Mouse (Mus musculus) cerebellum, postnatal 10 days (tissue): ENCODE measurements at regions not wholly inside any gene's neighbourhood (a gene's known extent, or its start where the extent isn't known, plus 50 kb on each side); places are given as distances from the start of the nearest gene placed in this dataset.
A peak's percentile ranks its signal among the peaks of the same experiment; 100 is the strongest.
"Not testable (repeated sequence)": the region's sequence is repeated elsewhere in the genome, so short reads cannot be mapped to it uniquely, and the experiment has no call there.

Experiments used
- DNase-seq, 2 experiments: peaks; one replicate each; pipeline ENCODE4 v3.0.0; 2021; ENCODE audit warnings: mixed read lengths in 2 of 2

DNA sequence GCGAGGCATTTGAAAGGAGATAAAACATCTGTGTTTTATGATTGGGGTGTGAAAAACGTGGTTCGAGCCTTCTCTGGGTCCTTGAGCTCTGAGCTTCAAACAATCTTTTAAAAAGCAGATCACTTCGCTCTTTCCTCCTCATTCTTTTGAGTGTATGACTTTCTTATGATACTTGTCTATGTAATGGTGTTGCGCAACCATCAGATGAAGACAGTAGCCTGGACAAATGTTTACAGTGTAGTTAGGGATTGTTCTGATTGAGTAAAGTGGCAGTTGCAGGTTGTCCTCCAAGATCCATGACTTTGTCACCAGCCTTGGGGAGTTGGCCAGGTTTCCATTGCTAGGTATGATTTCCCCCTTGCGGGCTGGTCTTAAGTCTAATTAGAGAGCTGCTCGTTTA lies 116.1 kb upstream of the Pfn2 start:
- DNase-seq: no peak

DNA sequence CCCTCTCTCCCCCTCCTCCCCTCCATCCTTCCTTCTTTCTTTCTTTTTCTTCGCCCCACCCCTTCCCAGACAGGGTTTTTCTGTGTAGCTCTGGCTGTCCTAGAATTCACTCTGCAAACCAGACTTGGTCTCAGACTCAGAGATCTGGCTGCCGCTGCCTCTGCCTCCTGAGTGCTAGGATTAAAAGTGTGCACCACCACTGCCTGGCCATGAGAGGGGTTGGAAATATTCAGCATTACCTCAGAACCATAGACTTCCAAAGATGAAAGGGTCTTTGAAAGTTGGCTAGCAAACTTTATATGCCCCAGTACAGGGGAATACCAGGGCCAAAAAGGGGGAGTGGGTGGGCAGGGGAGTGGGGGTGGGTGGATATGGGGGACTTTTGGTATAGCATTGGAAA lies 122.7 kb upstream of the Pfn2 start:
- DNase-seq: not testable (repeated sequence)

DNA sequence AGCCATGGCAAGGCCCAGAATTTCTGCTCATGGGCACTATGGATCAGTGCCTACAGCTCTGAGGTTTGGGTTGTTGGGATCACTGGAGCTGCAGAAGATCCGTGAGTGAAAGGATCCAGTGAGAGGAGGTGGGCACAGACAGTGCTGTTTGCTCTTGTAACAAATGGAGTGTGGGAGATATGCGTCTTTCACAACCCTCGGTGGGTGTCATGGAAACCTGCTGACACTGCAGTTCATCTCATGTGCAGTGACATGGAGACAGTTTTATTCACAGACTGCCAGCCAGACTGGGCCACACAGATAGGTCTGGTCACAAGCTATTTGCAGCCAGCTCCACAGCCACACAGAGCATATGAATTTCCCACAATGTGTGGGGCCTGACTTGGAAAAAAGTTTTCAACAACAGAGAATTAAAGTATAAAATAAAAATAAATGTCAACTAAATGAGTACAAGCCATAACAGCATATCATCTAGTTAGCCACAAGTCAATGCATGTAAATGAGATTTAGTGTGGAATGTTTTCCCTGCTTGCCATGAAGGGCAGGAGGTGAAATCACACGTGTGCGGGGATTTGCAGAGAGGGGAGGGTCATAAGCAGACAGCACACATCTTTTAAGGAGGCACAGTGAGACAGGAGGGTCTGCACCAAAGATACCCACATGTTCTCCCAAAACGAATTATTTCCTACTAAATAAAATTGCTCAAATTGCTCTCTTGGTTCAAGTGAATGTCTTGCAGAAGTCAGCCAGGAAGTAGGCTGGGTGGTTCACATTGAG lies 124.8 kb upstream of the Pfn2 start:
- peak; percentile 4 to 8 for DNase-seq

DNA sequence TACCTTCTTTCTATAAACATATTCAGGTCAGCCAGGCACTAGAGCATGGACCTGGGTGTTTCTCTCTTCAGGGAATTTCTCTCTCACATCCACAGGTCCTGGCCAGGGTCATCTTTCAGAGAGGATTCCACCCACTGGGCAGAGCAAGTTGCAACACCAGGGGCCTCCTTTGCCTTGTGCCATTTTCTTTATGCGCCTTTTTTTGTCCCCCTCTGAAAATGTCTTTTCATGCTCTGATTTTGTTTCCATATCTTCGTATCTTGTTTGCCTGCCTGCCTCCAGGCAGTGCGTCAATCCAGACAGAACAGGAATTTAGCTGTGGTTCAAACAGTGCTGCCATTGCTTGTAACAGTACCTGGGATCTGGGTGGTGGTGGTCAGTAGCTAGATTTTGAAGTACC lies 125.7 kb upstream of the Pfn2 start:
- DNase-seq: no peak

DNA sequence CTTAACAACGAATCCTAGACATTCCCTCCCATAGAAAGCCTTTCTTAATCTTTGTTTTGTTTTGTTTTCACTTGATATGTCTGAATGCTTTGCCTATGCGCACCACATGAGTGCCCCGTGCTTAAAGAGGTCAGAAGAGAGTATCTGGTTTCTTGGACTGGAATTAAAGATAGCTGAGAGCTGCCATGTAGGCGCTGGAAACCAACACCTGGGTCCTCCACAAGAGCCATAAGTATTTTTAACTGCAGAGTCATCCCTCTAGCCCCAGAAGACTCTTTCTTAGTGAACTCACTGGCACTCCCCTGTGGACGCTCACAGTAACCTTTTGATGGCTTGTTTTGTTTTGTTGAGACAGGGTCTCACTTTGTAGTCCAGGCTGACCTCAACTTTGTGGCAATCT lies 127.5 kb upstream of the Pfn2 start:
- DNase-seq: no peak

DNA sequence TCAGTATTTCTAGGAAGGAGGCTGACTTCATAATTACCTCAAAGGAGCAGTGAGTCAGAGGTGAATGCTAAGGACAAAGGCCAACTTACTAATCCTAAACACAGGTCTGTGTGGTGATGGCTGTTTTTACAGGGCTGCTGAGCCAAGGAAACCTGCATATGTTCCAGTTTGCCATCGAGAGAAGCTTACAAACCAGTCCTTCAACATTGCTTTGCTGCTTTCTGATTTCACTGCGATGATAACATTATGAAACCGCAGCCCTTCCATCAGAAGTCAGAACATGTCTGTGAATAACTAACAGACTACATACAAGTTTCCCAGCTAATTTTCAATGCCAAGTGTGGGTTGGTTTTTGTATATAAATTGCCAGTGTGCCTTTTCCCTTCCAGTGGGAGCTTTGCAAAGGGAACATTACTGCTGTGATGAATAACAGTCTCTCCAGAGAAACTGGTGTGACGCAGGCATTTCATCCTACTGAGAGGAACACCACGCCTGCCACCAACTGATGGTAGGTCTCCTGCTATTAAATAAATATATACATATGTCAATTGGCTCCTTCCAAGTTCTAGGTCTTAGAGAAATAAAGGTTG lies 128.9 kb upstream of the Pfn2 start:
- no peak for DNase-seq

DNA sequence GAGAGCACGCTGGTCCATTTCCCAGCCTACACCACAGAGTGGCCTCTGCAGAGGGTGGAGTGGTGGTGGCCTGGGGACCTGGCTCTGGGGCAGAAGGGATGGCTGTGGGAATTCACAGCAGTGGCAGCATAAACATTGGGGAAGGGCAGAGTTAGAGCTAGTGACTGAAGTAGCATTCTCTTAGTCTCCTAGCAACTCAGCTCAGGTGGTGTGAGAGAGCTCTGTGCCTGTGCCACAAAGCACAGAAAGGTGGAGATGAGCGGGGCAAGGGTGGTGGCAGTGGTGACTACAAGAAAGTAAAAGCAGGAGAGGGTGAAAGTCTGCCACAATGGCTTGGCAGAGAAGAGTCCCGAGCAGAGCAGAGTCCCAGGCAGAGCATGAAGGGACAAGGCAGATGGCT lies 140.3 kb upstream of the Pfn2 start:
- DNase-seq: no peak

DNA sequence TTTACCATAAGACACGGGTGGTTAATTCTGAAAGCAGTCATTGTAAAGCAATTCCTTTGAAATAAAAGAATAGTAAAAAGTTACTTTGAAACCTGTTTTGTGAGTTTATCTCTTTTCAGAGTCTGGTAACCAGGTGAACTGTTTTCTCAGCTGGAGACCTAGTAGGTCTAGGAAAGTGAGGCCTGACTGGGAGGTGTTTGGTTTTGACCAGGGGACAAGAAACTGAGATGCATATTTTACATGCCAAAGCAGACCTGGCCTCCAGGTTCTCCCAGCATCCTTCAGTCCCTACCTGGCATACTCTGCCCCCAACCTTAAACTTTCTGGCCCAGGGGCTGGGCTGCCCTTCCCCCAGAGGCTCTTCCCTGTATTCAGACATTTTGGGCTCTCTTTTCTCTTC lies 142.9 kb upstream of the Pfn2 start:
- no peak for DNase-seq

DNA sequence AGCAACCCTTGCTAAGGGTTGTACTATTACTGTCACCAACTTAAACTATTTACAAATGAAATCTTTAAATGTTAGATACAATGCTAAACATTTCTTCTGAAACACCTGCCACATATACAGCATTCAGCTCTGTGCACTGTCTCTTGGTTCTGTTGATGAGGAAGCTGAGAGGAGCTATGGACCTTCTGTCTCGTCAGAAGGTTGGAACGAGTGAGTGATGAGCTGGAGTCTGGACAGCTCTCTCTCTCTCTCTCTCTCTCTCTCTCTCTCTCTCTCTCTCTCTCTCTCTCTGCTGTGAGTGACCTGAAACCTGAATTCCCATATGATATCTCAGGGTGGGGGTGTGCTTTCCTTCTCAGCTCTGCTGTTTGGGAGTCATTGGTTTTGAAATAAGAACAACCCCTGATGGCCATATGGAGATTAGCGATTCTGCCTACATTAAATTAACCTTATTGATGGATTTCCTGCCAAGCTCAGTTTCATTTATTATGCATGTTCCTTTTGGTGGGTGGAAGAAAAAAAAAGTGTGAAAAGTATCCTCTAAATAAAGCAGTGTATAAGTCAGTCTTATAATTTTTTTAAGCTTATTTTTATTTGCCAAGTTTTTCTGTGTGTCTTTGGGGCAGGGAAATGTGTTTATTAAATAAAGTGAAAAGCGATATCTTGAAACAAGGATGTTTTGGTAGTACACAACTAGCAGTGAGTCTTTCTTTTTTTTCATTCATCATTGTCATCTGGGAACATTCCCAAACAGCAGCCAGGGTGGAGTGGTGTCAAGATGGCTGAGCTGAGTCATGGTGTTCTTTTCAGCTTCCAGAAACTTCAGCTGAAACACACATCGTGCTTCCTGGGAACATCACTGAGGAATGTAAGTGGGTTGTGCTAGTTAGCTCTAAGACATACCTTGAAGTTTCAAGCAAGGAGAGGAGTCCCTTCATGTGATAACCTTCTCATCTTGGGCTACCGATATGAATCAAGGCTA lies 150.5 kb upstream of the Pfn2 start:
- DNase-seq: no peak

DNA sequence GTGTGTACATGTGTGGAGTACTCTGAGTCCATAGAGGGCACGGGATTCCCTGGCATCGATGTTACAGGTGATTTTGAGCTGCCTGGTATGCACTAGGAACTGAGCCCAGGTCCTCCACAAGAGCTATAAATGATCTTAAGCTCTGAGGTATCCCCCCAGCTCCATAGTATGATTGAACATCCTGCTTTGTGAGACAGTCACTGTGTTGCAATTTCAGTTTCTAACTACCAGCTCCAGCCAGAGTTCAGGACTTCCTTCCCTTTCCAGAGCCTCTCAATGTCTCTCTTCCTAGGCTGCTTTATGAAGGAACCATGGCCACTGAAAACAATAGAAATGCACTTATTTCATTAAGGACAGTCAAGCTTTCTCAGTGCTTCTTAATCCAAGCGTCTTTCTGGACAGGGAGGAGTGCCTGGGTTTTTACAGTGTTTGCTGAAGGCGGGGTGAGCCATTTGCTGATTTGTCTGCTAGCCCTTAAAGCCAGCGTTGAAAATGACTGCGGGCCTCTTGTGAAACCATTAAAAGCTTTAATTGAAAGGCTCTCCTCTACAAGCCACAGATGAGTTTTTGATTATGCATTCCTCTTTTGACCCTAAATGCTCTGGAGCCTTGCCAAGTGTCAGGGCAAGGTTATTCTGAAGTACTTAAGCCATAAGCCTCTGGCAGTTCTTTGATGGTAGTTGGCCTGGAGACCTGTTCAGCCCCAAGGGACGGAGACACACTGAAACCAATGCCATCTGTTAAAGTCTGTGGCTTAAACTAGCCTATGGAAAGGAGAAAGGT lies 155.1 kb upstream of the Pfn2 start:
- DNase-seq: peak; percentile 39 to 56

DNA sequence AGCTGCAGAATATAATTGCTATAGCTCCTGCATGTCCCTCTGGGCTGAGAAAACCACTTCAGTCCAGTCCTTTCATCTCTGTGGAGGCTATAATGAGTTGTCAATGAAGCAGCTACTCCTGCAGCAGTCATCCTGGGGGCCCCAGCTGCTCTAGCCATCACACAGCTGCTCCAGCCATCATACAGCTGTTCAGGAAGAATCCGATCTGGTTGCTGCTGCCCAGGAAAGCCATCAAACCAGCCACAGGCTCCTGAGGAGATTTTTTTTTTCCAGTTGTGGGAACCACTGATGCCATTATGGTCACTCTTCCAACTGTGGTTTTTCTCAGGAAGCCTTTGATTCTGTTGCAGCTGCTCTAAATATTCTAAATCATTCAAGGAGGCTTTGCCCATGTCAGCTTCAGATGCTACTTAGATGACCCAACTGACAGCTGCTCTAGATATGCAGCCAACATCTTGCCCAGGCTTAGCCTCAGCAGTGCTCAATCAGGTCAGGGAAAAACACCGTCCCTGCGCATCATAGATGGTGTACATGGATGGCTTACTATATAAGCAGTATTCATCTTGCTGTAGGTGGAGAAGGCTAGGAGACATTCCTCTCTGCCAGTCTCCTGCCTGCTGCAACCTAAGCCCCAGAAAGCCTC lies 177.0 kb upstream of the Pfn2 start:
- no peak for DNase-seq

DNA sequence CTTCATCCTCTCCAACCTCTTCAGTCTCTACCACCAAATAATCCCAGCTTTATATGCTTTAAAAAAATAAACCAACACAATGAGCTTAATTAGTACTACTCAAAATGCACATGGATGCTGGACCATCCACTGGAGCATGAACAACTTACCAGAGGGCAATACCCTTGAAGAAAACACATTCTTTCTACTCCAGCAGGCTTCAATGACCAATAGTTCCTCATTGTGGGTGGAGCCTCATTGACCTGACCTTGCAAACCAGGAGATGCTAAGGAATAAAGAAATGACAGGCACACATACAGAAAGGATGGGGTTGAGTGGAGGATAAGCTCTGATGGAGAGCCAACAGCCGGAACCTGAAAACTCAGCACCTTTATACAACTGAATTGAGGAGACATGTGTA lies 201.7 kb upstream of the Pfn2 start:
- DNase-seq: no peak

DNA sequence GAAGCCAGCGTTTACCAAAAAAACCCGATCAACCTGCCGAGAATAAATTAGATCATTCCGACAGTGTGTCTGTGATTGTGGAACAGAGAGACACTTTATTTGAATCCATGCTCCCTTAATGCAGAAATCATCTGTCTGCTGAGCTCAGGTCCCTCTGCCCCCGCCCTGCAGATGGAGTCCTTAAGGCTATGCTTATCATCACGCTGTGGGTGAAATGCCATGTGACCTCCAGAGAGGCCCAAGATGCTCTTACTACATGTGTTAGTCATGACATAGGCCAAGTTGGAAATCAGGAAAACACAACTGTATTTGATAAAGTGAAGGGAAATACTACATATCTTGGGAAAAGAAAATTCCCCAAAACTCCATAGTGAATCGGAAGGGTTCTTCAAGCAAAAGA lies 206.8 kb upstream of the Pfn2 start:
- DNase-seq: no peak

DNA sequence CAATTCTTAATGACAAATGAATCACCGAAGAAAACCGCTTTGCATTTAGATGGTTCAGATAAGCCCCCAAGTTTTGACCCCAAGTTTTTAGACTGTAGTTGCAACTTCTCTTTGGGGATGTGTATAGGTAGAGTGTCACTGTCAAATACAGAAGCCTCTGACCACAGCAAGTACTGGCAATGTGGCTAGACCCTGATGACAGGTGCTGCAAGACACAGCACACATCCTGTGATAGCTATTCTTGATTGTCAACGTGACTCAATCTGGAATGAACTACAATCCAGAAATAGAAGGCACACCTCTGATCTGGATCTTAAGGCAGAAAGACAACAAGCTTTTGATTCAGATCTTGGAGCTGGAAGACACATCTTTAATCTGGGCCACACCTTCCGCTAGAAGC lies 207.3 kb upstream of the Pfn2 start:
- no peak for DNase-seq

DNA sequence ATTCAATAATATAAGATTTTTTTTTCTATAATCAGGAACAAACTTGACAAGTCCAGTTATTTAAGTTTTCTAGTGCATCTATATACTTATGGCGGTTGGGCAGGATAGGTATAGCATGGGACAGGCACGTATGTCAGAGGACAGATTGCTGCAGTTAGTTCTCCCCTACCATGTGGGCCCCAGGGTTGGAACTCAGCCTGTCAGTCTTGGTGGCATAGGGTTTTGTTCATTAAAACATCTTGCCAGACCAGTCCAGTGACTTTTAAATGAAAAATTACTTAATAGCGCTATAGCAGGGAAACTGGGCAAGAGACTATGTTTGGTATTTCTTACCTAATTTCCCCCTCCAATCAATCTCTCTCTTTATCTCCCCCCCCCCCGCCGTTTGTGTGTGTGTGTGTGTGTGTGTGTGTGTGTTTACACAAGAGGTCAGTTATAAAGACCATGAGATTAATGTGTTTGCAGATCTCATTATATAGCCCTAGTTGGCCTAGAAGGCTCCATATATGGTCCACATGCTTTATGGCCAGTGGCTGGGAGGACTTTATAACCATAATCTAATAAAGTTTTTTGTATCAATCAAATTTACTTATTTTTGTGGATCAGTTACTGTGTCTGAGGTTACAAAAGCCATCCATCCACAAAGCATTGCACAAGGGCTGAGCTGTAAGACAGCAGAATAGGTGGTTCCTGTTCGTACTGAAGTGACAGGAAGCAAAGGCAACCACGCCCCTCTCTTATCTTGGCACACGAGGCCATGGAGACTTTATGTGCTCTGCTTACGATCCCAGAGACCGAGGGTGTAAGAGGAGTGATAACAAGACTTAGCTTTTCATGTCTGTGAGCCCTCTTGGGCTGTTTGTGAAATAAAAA lies 208.5 kb upstream of the Pfn2 start:
- DNase-seq: no peak

DNA sequence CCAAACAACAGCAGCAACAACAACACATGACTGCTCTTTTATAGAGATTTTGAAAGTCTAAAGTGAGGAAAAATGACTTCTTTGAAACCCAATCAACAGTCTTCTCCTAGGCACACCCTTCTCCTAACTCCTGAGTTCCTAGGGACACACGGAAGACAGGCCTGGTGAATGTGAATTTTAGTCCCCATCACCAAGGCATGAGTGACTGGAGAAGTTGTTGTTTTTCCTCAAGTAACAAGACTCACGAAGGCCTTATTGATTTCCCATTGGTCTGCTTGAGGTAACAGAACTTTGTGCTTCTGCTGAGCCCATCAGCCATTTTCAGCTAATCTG lies 209.2 kb upstream of the Pfn2 start:
- DNase-seq: no peak

DNA sequence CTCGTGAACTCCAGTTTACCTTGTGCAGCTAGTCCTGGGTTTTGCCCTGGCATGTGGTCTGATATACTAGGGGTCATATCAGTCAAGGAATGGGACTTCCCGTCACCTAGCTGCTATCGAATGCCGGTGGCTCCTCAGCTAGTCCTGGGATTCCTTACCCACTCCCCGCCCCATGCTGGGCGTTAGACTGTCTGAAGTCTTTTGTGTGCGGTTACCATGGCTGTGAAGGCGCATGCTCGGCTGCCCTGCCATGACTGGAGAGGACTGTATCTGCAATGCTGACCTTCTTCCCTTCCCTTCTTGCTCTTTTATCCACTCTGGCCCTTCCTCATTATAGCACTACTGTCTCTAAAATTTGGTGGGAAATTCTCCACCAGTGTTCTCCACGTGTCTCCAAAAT lies 210.3 kb upstream of the Pfn2 start:
- peak; percentile 2 to 5 for DNase-seq

DNA sequence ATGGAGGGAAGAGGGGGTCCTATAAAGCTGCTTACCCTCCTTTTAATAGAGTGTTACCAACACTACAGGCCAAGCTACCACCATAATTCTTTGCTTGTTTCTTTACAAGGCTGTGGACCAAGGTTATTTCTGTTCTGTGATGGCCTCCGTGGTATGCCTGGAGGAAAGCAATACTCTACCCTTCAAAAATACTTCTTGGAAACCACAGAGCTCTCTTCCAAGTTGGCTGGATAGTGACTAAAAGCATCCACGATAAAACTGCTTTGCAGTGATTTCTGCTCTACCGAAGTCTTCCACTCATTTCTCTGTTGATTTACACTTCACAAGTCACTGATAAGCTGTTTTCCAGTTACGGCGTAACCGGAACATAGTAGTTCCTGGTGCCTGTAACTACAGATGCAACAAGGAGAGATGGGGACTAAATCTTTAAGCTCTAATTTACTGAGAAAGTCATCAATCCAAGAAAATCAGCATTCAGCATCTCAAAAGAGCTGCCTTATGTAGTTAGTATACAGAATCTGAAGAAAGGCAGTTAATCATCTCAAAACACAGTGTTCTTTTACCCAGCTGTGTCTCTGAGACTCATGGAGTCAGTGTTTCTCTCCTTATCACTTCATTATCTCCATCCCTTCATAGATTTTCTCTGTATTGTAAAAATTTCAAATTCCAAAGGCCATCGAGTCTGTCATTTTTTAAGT lies 216.1 kb upstream of the Pfn2 start:
- DNase-seq: no peak

DNA sequence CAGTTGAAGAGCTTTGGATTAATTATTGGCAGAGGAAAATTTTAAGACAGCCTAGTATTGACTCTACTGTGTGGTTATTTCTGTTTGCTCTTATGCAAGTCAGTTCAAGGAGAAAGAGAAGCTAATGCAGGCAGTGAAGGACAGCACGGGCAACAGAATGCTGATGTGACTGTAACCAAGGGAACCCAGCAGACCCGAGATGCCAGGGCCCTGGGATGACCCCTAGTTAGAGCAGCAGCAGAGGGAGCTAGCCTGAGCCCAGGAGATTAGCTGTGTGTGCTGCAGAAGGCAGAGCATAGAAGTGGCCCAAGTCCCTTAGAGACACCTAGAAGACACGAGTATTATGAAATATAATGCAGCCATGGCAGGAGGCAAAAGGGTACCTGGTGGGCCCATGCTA lies 223.7 kb upstream of the Pfn2 start:
- DNase-seq: no peak

DNA sequence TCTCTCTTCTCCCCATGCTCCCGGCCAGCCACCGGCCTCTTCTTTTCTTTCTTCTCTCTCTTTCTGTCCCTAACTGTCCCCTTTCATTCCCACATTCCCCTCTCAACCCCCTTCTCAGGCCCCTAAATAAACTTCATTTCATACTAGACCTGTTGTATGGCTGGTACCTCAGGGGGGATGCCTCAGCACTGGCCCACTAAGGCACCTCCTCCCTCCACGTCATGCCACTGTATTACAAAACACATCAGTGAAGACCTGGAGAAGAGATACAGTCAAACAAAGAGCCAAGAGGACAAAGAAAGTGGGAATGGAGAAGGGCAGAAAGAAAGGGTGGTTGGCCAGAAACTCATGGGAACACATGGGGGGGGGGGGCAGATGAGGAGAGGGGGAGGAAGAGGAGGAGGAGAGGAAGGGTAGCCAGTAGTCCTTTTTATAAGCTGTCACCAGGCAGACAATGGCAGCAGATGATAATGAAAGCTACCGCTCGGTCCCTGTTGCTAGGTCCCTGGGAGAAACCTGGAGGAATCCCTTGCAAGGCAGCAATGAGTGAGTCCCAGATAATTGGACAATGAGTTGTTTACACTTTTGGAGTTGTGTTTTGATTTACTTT lies 224.5 kb upstream of the Pfn2 start:
- no peak for DNase-seq
